Mouse (Mus musculus): ENCODE results near the gene Zdhhc19. TPM values are rescaled to one million over a fixed set of nuclear protein-coding genes. Genes with fewer than 3 reads are reported as not detected.

Zdhhc19 gene
- polyA plus RNA-seq, 1 experiment, result not detected

GRCm38 (mm10) chr16:32523462-32524243 is 27.6 kb downstream of the Zdhhc19 start:
- Histone ChIP-seq H3K9ac (ENCODE audit: low read depth, poor library complexity, severe bottlenecking) (no peak overlapping the region), H3K9me3 (replicated peaks; ENCODE audit: control insufficient read depth, insufficient read depth, low read length, poor library complexity, severe bottlenecking) (no peaks in the 10 kb centered on the region), H3K27ac (ENCODE audit: insufficient read depth, low read length) (no peak overlapping the region), H3K4me3 (ENCODE audit: low read depth, low read length) (no peak overlapping the region), H3K36me3 (ENCODE audit: control insufficient read depth, insufficient read depth, low read length, poor library complexity, severe bottlenecking) (no peaks in the 10 kb centered on the region), H3K27me3 (ENCODE audit: control insufficient read depth, insufficient read depth, low read length, poor library complexity, severe bottlenecking) (no peaks in the 10 kb centered on the region), H3K4me1 (ENCODE audit: control insufficient read depth, insufficient read depth, low read length) (peaks cover 6% of the 10 kb centered on the region)
- TF ChIP-seq EP300 (IDR thresholded peaks at IDR 0.05; ENCODE audit: insufficient read depth, low read depth, low read length) (no peak), CTCF (IDR thresholded peaks at IDR 0.05; ENCODE audit: low read depth, low read length) (no peak), POLR2A (IDR thresholded peaks at IDR 0.05; ENCODE audit: insufficient read depth, low read length) (no peak)

- H3K4me1 ChIP-seq (ENCODE audit: control insufficient read depth, insufficient read depth, low read length), result peaks cover 6% of the 10 kb centered on the region
- no peaks in the 10 kb centered on the region for H3K36me3 ChIP-seq (ENCODE audit: control insufficient read depth, insufficient read depth, low read length, poor library complexity, severe bottlenecking)
- no peak overlapping the region for H3K4me3 ChIP-seq (ENCODE audit: low read depth, low read length)
- H3K27ac ChIP-seq (ENCODE audit: insufficient read depth, low read length), result no peak overlapping the region
- TF ChIP-seq CTCF (IDR thresholded peaks at IDR 0.05; ENCODE audit: low read depth, low read length), result no peak
- TF ChIP-seq POLR2A (IDR thresholded peaks at IDR 0.05; ENCODE audit: insufficient read depth, low read length), result no peak
- no peak for TF ChIP-seq EP300 (IDR thresholded peaks at IDR 0.05; ENCODE audit: insufficient read depth, low read depth, low read length)
- H3K27me3 ChIP-seq (ENCODE audit: control insufficient read depth, insufficient read depth, low read length, poor library complexity, severe bottlenecking), result no peaks in the 10 kb centered on the region
- no peak overlapping the region for H3K9ac ChIP-seq (ENCODE audit: low read depth, poor library complexity, severe bottlenecking)
- no peaks in the 10 kb centered on the region for H3K9me3 ChIP-seq (replicated peaks; ENCODE audit: control insufficient read depth, insufficient read depth, low read length, poor library complexity, severe bottlenecking)
Measured at GRCm38 (mm10) chr16:32524244-32524615, 28.2 kb downstream of the Zdhhc19 start.

- H3K9ac ChIP-seq (ENCODE audit: low read depth, poor library complexity, severe bottlenecking), result no peak overlapping the region
- H3K27ac ChIP-seq (ENCODE audit: insufficient read depth, low read length), result no peak overlapping the region
- H3K27me3 ChIP-seq (ENCODE audit: control insufficient read depth, insufficient read depth, low read length, poor library complexity, severe bottlenecking), result no peaks in the 10 kb centered on the region
- no peaks in the 10 kb centered on the region for H3K36me3 ChIP-seq (ENCODE audit: control insufficient read depth, insufficient read depth, low read length, poor library complexity, severe bottlenecking)
- no peaks in the 10 kb centered on the region for H3K9me3 ChIP-seq (replicated peaks; ENCODE audit: control insufficient read depth, insufficient read depth, low read length, poor library complexity, severe bottlenecking)
- TF ChIP-seq EP300 (IDR thresholded peaks at IDR 0.05; ENCODE audit: insufficient read depth, low read depth, low read length) (no peak), CTCF (IDR thresholded peaks at IDR 0.05; ENCODE audit: low read depth, low read length) (no peak), POLR2A (IDR thresholded peaks at IDR 0.05; ENCODE audit: insufficient read depth, low read length) (no peak)
- H3K4me3 ChIP-seq (ENCODE audit: low read depth, low read length), result no peak overlapping the region
- peaks cover 6% of the 10 kb centered on the region for H3K4me1 ChIP-seq (ENCODE audit: control insufficient read depth, insufficient read depth, low read length)
Measured at GRCm38 (mm10) chr16:32526906-32527305, 30.8 kb downstream of the Zdhhc19 start.

- H3K27me3 ChIP-seq (ENCODE audit: control insufficient read depth, insufficient read depth, low read length, poor library complexity, severe bottlenecking), result no peaks in the 10 kb centered on the region
- H3K27ac ChIP-seq (ENCODE audit: insufficient read depth, low read length), result no peak overlapping the region
- H3K36me3 ChIP-seq (ENCODE audit: control insufficient read depth, insufficient read depth, low read length, poor library complexity, severe bottlenecking), result no peaks in the 10 kb centered on the region
- no peak for TF ChIP-seq CTCF (IDR thresholded peaks at IDR 0.05; ENCODE audit: low read depth, low read length)
- no peak for TF ChIP-seq POLR2A (IDR thresholded peaks at IDR 0.05; ENCODE audit: insufficient read depth, low read length)
- no peak for TF ChIP-seq EP300 (IDR thresholded peaks at IDR 0.05; ENCODE audit: insufficient read depth, low read depth, low read length)
- no peaks in the 10 kb centered on the region for H3K9me3 ChIP-seq (replicated peaks; ENCODE audit: control insufficient read depth, insufficient read depth, low read length, poor library complexity, severe bottlenecking)
- no peak overlapping the region for H3K4me3 ChIP-seq (ENCODE audit: low read depth, low read length)
- H3K4me1 ChIP-seq (ENCODE audit: control insufficient read depth, insufficient read depth, low read length), result no peaks in the 10 kb centered on the region
- H3K9ac ChIP-seq (ENCODE audit: low read depth, poor library complexity, severe bottlenecking), result no peak overlapping the region
Measured at GRCm38 (mm10) chr16:32532878-32533826, 37.1 kb downstream of the Zdhhc19 start.

- H3K36me3 ChIP-seq (ENCODE audit: control insufficient read depth, insufficient read depth, low read length, poor library complexity, severe bottlenecking), result no peaks in the 10 kb centered on the region
- no peaks in the 10 kb centered on the region for H3K27me3 ChIP-seq (ENCODE audit: control insufficient read depth, insufficient read depth, low read length, poor library complexity, severe bottlenecking)
- peaks cover 1% of the 10 kb centered on the region for H3K4me1 ChIP-seq (ENCODE audit: control insufficient read depth, insufficient read depth, low read length)
- no peaks in the 10 kb centered on the region for H3K9me3 ChIP-seq (replicated peaks; ENCODE audit: control insufficient read depth, insufficient read depth, low read length, poor library complexity, severe bottlenecking)
- H3K9ac ChIP-seq (ENCODE audit: low read depth, poor library complexity, severe bottlenecking), result no peak overlapping the region
- H3K27ac ChIP-seq (ENCODE audit: insufficient read depth, low read length), result no peak overlapping the region
- H3K4me3 ChIP-seq (ENCODE audit: low read depth, low read length), result no peak overlapping the region
- TF ChIP-seq POLR2A (IDR thresholded peaks at IDR 0.05; ENCODE audit: insufficient read depth, low read length), result no peak
- TF ChIP-seq CTCF (IDR thresholded peaks at IDR 0.05; ENCODE audit: low read depth, low read length), result no peak
- no peak for TF ChIP-seq EP300 (IDR thresholded peaks at IDR 0.05; ENCODE audit: insufficient read depth, low read depth, low read length)
Measured at GRCm38 (mm10) chr16:32535157-32535751, 39.2 kb downstream of the Zdhhc19 start.
